Mouse (Mus musculus) lung, postnatal 25 days (tissue): ENCODE measurements around the gene Ddn.
A peak's percentile ranks its signal among the peaks of the same experiment; 100 is the strongest.

Source experiments
- DNase-seq: peaks from one replicate; pipeline ENCODE4 v3.0.0; 2022; ENCODE audit warnings: low spot score

The Ddn gene

DNA sequence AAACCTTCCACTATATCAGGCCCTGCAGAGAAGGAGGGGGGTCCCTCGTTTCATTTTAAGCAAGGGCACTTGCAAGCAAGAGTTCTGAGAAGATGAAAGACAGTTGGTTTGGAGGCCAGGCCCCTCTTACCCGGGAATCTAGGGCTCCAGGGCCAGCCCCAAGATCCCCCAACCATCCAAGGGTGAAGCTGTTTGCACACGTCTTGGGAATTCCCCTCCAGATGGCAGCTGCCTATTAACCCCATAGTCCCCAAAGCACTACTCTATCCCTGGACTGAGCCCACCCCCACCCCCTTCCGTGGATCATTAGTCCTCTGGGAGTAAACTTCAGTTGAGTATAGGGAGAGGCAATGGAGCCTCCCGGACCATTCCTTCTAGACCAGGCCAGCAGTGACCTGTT, 33.8 kb downstream of the Ddn start:
- DNase-seq, result no peak

- no peak for DNase-seq
Measured at GRCm38 (mm10) chr15:98774096-98774495, 35.2 kb downstream of the Ddn start.

- DNase-seq, result peak; percentile 25
Measured at GRCm38 (mm10) chr15:98772511-98773211, 36.6 kb downstream of the Ddn start.

- no peak for DNase-seq
Measured at GRCm38 (mm10) chr15:98771813-98772425, 37.4 kb downstream of the Ddn start.

DNA sequence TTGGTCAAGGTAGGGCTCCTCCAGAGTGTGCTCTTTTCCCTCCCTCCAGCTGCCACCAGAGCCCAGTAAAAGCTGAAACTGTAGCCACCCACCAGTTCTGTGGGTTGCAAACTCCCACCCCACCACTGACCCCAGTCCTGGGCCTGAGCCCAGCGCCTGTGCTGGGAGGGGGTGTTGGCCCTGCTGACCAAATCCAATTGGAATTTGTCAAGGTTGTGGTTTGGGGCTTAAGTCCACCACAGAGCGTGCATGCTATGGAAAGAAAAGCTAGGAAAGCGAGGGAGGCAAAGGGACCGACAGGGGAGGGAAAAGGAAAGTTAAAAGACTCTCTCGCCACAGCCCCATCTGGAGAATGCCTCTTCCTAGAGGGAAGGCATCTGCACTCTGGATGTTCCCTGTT, 41.0 kb downstream of the Ddn start:
- DNase-seq, result no peak

- DNase-seq, result no peak
Measured at GRCm38 (mm10) chr15:98765929-98766328, 43.4 kb downstream of the Ddn start.

- DNase-seq, result peak; percentile 97
Measured at GRCm38 (mm10) chr15:98762670-98763529, 46.4 kb downstream of the Ddn start, which contains the start of gene Arf3. Arf3 (minus strand) TSS chr15:98763214.

DNA sequence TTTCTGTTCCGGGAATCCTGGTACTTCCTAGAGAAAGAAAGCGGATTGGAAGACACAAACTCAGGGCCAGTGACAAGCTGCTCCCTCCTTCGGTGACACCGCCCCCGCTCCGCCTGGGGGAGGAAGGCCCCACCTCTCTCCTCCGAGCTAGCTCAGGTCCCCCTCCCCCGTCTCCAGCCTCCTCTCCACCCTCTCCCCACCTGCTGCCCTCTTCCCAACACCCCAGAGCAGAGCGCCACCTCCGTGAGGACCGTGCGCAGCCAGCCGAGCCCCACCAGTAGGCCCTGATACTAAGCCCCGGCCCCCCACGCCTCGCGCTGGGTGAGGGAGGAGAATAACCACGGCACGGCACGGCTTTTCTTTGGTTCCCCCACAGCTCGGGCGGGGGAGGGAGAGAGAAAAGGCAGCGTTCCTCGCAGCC, 47.1 kb downstream of the Ddn start:
- peak; percentile 83 for DNase-seq

- DNase-seq, result no peak
Measured at GRCm38 (mm10) chr15:98754125-98754524, 55.2 kb downstream of the Ddn start.
